Mouse (Mus musculus): ENCODE measurements around the gene Cdc42.

Gene Cdc42

DNA sequence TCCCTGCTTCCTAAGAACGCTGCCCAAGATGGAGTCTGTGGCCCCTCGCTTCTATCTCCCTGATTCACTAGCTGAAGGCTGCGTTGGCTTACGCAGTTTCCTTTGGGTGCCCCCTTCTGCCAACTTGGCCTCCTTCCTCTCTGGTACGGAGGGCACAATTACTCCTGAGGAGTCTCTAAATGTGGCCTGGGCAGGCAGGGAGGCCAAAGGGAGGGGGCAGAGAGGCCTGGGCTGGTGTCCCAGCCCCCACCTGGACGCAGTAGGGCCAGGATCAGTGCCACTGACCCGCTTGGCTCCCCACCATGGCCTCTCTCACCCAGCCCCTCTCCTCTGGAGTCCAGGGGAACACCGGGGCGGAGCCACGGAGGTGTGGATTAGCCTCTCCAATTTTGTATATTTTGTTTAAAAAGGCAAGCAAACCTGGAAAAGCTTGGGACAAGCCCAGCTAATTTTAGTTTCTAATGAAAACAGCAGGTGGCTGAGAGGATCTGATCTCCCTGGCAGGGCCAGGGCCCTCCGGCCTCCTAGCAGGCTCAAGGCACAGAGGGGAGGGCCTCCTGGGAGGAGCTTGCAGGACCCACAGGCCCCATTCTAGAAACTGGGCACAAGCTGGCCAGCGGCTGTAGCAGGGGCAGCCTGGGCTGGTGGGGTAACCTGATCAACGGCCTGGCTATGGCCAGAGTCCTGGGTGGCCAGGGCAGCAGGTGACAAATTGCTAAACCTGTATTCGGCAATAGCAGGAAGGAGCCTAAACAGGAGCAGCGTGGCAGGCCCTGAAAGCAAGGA is 71.5 kb downstream of the Cdc42 start:
- DNase-seq (ENCODE audit: low spot score in 2 of 2) = no peak

DNA sequence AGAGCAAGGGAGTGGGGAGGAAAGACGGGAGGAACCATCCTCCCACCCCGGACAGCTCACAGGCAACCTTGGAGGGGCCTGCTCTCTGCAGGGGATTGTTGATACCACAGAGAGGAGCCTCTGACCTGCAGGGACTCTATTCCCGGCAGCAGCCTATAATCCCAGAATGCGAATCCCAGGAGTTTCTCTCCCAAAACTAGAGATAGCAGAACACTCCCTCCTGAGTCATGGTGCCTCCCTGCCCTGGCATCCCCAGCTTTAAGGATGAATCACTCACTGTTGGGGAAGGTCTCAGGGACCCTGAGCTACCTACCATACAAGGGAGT is 74.2 kb downstream of the Cdc42 start:
- DNase-seq (ENCODE audit: low spot score in 2 of 2) = no peak

- DNase-seq (ENCODE audit: low spot score in 2 of 2) = no peak
These were observed 74.7 kb downstream of the Cdc42 start for GRCm38 (mm10) chr4:137282584-137283406.

- DNase-seq (ENCODE audit: low spot score in 2 of 2) = no peak
These were observed 75.4 kb downstream of the Cdc42 start for GRCm38 (mm10) chr4:137282122-137282521.

DNA sequence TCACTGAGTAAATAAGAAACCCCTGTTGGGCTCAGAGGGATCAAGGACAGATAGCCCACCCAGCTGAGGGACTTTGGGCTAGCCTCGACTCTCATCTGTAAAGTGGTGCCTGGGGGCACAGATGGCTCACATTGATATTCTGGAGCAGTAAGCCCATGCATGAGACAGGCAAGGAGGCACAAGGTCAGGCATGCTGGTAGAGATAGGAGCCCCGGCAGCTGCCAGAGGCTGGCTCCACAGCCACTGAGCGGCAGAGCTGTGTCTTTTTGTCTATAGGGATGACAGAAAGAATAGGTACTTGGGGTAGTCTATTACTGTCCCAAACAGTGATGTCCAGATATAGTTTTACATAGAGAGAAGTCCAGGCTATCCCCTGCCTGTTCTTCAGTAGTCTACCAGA is 76.2 kb downstream of the Cdc42 start:
- no peak for DNase-seq (ENCODE audit: low spot score in 2 of 2)

- DNase-seq (ENCODE audit: low spot score in 2 of 2) = no peak
These were observed 78.2 kb downstream of the Cdc42 start for GRCm38 (mm10) chr4:137279346-137279745.

DNA sequence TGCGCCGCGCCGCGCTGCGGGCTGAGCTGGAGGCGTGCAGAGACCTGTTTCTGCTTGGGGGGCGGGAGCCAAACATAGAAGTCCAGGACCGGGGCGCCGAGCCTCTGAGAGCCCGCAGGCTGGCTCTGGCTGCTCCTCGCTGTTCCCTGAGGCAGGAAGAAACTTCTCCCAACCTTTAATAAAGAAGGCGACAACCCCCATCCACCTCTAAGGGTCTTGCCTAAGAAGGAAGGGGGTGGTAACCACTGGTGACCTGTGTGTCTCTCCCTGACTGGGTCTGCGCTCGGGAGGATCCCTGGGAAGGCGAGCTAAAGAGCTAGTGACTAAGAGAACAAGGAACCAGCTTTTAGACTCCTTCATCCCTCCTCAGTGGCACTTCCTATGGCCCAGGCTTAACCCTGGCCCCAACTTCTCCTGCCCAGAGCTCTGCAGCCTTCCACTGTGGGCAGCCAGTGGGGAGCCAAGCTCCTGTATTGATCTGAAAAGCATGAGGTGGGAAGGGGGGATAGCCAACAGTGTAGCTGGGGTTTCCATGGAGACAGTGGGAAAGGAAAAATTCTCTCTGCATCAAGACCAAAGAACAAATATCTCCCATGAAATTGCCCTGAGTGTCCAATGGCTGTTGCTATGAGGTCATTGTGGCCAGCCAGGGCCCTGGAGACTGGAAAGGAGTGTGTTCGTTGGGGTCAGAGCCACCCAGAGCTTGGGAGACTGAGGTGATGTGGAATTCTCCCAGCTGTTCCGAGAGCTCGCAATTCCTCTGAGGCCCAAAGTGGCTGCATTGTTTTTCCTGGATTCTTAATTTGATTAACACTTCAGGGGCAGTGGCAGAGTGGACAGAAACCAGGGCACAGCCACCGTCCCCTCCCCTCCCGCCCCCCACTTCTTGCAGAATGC is 79.1 kb downstream of the Cdc42 start:
- no peak for DNase-seq (ENCODE audit: low spot score in 2 of 2)

DNA sequence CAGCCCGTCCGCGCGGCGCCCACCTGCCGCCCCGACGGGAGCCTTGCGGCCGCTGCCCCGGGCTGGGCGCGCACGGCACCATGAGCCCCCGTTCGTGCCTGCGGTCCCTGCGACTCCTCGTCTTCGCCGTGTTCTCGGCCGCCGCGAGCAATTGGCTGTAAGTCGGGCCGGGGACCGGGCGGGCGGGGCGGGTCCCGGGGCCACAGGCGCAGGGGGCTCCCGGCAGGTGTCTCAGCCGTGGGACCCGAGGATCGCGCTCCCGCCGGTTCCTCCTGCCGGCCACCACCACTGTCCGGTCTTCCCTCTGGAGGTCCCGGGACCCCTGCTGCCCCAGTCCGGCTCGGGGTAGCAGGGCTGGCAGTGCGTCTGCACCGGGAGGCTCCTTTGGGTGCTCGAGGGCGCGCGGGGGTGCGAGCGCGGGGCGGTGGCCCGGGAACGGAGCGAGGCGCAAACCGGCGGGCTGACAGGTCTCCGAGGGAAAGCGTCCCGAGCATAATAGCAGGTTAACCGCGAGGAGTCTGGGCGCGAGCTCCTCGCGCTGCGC is 79.8 kb downstream of the Cdc42 start:
- DNase-seq (ENCODE audit: low spot score in 2 of 2) = no peak

- DNase-seq (ENCODE audit: low spot score in 2 of 2) = no peak
These were observed 80.4 kb downstream of the Cdc42 start, which contains the start of gene Wnt4 for GRCm38 (mm10) chr4:137277166-137277513. Gene Wnt4 (plus strand): TSS chr4:137277489.

DNA sequence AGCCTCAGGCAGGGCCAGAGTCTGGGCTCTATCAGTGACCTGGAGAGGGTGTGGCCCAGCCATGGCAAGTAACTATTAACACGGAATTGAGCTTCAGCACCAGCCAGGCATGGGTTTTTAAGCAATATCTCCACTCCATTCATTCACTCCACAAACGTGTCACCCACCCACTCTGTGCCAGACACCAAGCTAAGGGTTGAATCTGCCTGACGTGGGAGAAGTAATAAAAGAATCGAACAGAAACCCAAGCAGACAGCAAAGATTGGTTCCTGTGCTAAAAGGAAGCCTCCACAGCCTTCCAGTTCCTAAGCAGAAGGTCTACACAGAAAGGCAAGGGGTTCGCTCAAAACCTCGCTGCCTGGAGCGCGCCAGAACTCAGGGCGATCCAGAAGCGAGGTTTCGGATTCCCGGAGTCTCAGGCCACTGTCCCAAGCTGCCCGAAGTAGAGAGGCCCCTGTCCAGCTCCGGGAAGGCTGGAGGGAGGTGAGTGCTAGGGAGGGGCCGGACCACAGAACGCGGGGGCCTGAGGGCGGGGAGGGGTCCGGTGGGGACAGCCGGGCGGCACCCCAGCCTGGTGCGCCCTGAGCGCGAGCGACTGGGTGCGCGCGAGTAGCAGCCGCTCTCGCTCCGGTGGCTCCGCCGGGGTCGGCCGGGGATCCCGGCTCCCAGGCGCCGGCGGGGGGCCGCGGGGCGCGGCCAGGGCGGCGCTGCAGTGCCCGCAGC is 80.9 kb downstream of the Cdc42 start:
- no peak for DNase-seq (ENCODE audit: low spot score in 2 of 2)

GRCm38 (mm10) chr4:137274304-137274703 is 83.2 kb downstream of the Cdc42 start:
- DNase-seq (ENCODE audit: low spot score in 2 of 2) = no peak

GRCm38 (mm10) chr4:137271856-137272255 is 85.7 kb downstream of the Cdc42 start:
- no peak for DNase-seq (ENCODE audit: low spot score in 2 of 2)

All from spleen, postnatal 10 days (tissue).